Mouse (Mus musculus): ENCODE data around the gene Tspan4. TPM values are rescaled to one million over a fixed set of nuclear protein-coding genes. Genes with fewer than 3 reads are reported as not detected.

Tspan4 gene
- polyA plus RNA-seq, 1 experiment from 2014 or later, result 67.9 TPM

- no peak overlapping the region for H3K4me2 ChIP-seq (replicated peaks)
- H3K9me3 ChIP-seq (replicated peaks), result no peaks in the 10 kb centered on the region
- no peak overlapping the region for H3K4me3 ChIP-seq (replicated peaks)
- no peaks in the 10 kb centered on the region for H3K27me3 ChIP-seq
- peaks cover 30% of the 10 kb centered on the region for H3K36me3 ChIP-seq
- no peak for ATAC-seq (ENCODE audit: insufficient number of reproducible peaks, low FRiP score, low TSS enrichment, low read depth)
- H3K9ac ChIP-seq, result no peak overlapping the region
- H3K4me1 ChIP-seq, result no peaks in the 10 kb centered on the region
- no peak overlapping the region for H3K27ac ChIP-seq (replicated peaks)
- whole genome bisulfite sequencing, result 86% methylated on average over 5 of the region's 5 CpGs
These were observed 17.7 kb downstream of the Tspan4 start for GRCm38 (mm10) chr7:141492738-141493137.

GRCm38 (mm10) chr7:141493729-141494128, 18.7 kb downstream of the Tspan4 start:
- Histone ChIP-seq H3K4me2 (replicated peaks) (no peak overlapping the region), H3K27ac (replicated peaks) (no peak overlapping the region), H3K36me3 (peaks cover 32% of the 10 kb centered on the region), H3K4me1 (no peaks in the 10 kb centered on the region), H3K4me3 (replicated peaks) (no peak overlapping the region), H3K27me3 (no peaks in the 10 kb centered on the region), H3K9ac (no peak overlapping the region), H3K9me3 (replicated peaks) (no peaks in the 10 kb centered on the region)
- 88% methylated on average over 1 of the region's 1 CpGs for WGBS
- no peak for ATAC-seq (ENCODE audit: insufficient number of reproducible peaks, low FRiP score, low TSS enrichment, low read depth)

DNA sequence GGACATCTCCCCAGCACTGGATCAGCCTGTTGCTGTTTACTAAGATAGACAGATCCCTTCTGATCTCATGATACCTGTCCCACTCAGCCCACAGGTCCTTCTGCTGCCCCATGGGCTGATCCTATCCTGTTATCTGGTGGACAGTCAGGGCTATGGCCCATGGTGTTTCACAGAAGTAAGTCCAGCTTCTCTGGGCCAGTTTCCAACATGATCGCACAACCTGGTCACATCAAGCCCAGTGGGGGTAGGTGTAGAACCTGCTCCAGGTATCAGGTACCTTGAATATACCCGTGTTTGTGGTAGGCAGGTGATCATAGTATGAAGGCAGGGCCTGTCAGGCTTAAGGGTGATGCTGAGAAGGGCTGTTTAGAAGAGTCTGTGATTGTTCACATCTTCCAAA, 20.3 kb downstream of the Tspan4 start:
- H3K9me3 ChIP-seq (replicated peaks), result no peaks in the 10 kb centered on the region
- no peaks in the 10 kb centered on the region for H3K4me1 ChIP-seq
- no peak overlapping the region for H3K9ac ChIP-seq
- H3K4me3 ChIP-seq (replicated peaks), result no peak overlapping the region
- H3K27ac ChIP-seq (replicated peaks), result no peak overlapping the region
- WGBS, result 84% methylated on average over 2 of the region's 2 CpGs
- peaks cover 41% of the 10 kb centered on the region for H3K36me3 ChIP-seq
- no peaks in the 10 kb centered on the region for H3K27me3 ChIP-seq
- no peak overlapping the region for H3K4me2 ChIP-seq (replicated peaks)
- no peak for ATAC-seq (ENCODE audit: insufficient number of reproducible peaks, low FRiP score, low TSS enrichment, low read depth)

- no peak for ATAC-seq (ENCODE audit: insufficient number of reproducible peaks, low FRiP score, low TSS enrichment, low read depth)
- H3K9me3 ChIP-seq (replicated peaks), result no peaks in the 10 kb centered on the region
- WGBS, result 87% methylated on average over 4 of the region's 4 CpGs
- H3K4me3 ChIP-seq (replicated peaks), result no peak overlapping the region
- H3K9ac ChIP-seq, result no peak overlapping the region
- H3K27ac ChIP-seq (replicated peaks), result no peak overlapping the region
- no peaks in the 10 kb centered on the region for H3K27me3 ChIP-seq
- H3K4me1 ChIP-seq, result no peaks in the 10 kb centered on the region
- H3K4me2 ChIP-seq (replicated peaks), result no peak overlapping the region
- peaks cover 40% of the 10 kb centered on the region for H3K36me3 ChIP-seq
These were observed 20.9 kb downstream of the Tspan4 start for GRCm38 (mm10) chr7:141495940-141496339.

- H3K9me3 ChIP-seq (replicated peaks), result no peaks in the 10 kb centered on the region
- no peaks in the 10 kb centered on the region for H3K4me1 ChIP-seq
- H3K36me3 ChIP-seq, result peaks cover 37% of the 10 kb centered on the region
- no peak for ATAC-seq (ENCODE audit: insufficient number of reproducible peaks, low FRiP score, low TSS enrichment, low read depth)
- H3K4me3 ChIP-seq (replicated peaks), result no peak overlapping the region
- H3K4me2 ChIP-seq (replicated peaks), result no peak overlapping the region
- H3K27me3 ChIP-seq, result no peaks in the 10 kb centered on the region
- no peak overlapping the region for H3K9ac ChIP-seq
- WGBS, result 86% methylated on average over 3 of the region's 3 CpGs
- no peak overlapping the region for H3K27ac ChIP-seq (replicated peaks)
These were observed 22.6 kb downstream of the Tspan4 start for GRCm38 (mm10) chr7:141497600-141497999.

DNA sequence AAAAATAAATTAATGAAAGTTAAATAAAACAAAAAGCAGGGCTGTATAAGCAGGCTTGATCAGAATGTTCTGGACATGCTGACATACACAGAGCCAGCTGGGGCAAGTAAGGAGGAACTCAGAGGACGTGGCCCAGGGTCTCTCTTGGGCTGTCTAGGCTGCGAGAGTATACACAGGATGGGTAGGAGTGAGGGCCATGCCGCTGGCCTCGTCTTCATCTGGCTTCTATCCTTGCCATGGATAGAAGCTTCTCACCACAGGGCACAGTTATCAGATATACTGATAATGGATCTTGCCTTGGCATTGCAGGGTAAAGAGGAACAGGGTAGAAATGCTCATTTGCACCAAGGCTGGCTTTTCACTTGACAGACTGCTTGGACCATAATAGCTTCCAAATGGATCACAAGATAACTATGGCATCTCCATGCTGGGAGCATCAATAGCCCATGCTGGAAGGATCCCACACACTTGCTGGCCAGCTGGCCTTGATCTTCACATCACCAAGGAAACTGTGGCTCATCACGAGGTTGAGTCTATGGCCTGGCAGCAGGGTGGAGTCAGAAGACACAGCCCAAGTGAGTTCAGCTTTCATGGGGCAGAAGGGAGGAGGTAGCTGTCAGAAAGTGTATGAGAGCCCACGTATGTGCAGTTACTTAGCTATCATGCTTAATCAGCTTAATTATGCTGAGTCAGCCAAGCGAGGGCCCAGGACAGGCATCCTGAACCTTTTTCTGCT, 26.9 kb downstream of the Tspan4 start:
- Histone ChIP-seq H3K36me3 (peaks cover 27% of the 10 kb centered on the region), H3K4me2 (replicated peaks) (no peak overlapping the region), H3K27ac (replicated peaks) (no peak overlapping the region), H3K27me3 (no peaks in the 10 kb centered on the region), H3K9ac (no peak overlapping the region), H3K9me3 (replicated peaks) (no peaks in the 10 kb centered on the region), H3K4me3 (replicated peaks) (no peak overlapping the region), H3K4me1 (no peaks in the 10 kb centered on the region)
- ATAC-seq (ENCODE audit: insufficient number of reproducible peaks, low FRiP score, low TSS enrichment, low read depth), result no peak
- 80% methylated on average over 7 of the region's 7 CpGs for WGBS

- no peak for ATAC-seq (ENCODE audit: insufficient number of reproducible peaks, low FRiP score, low TSS enrichment, low read depth)
- WGBS, result 95% methylated on average over 5 of the region's 5 CpGs
- no peak overlapping the region for H3K27ac ChIP-seq (replicated peaks)
These were observed 27.5 kb downstream of the Tspan4 start for GRCm38 (mm10) chr7:141502556-141502905.

DNA sequence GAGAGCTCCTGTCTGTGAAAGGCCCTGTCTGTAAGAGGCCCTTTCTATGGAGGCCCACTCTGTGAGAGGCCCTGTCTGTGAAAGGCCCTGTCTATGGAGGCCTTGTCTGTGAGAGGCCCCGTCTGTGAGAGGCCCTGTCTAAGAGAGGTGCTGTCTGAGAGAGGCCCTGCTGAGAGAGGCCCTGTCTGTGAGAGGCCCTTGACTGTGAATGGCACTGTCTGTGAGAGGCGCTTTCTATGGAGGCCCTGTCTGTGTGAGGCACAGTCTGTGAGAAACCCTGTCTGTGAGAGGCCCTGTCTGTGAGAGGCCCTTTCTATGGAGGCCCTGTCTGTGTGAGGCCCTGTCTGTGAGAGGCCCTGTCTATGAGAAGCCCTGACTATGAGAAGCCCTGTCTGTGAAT, 31.2 kb downstream of the Tspan4 start:
- no peaks in the 10 kb centered on the region for H3K9me3 ChIP-seq (replicated peaks)
- no peak overlapping the region for H3K4me3 ChIP-seq (replicated peaks)
- 83% methylated on average over 2 of the region's 2 CpGs for WGBS
- no peaks in the 10 kb centered on the region for H3K4me1 ChIP-seq
- peaks cover 34% of the 10 kb centered on the region for H3K36me3 ChIP-seq
- no peak overlapping the region for H3K9ac ChIP-seq
- no peak overlapping the region for H3K4me2 ChIP-seq (replicated peaks)
- no peaks in the 10 kb centered on the region for H3K27me3 ChIP-seq
- H3K27ac ChIP-seq (replicated peaks), result no peak overlapping the region
- no peak for ATAC-seq (ENCODE audit: insufficient number of reproducible peaks, low FRiP score, low TSS enrichment, low read depth)

More at GRCm38 (mm10) chr7:141502556-141502905, 27.5 kb downstream of the Tspan4 start:
- Histone ChIP-seq H3K36me3 (peaks cover 27% of the 10 kb centered on the region), H3K27me3 (no peaks in the 10 kb centered on the region), H3K9ac (no peak overlapping the region), H3K4me1 (no peaks in the 10 kb centered on the region), H3K4me2 (replicated peaks) (no peak overlapping the region), H3K4me3 (replicated peaks) (no peak overlapping the region), H3K9me3 (replicated peaks) (no peaks in the 10 kb centered on the region)

DNA sequence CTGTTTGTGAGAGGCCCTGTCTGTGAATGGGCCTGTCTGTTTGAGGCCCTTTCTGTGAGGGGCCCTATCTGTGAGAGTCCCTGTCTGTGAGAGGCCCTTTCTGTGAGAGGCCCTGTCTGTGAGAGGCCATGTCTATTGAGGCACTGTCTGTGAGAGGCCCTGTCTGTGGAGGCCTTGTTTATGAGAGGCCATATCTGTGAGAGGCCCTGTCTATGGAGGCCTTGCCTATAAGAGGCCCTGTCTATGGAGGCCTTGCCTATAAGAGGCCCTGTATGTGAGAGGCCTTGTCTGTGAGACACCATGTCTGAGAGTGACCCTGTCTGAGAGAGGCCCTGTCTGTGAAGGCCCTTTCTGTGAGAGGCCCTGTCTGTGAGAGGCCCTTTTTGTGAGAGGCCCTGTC, 33.1 kb downstream of the Tspan4 start:
- H3K27me3 ChIP-seq, result no peaks in the 10 kb centered on the region
- H3K4me3 ChIP-seq (replicated peaks), result no peak overlapping the region
- H3K4me2 ChIP-seq (replicated peaks), result no peak overlapping the region
- no peaks in the 10 kb centered on the region for H3K4me1 ChIP-seq
- no peak; the same call in 1 of the 2 replicates for ATAC-seq (ENCODE audit: insufficient number of reproducible peaks, low FRiP score, low TSS enrichment, low read depth)
- H3K27ac ChIP-seq (replicated peaks), result no peak overlapping the region
- H3K9me3 ChIP-seq (replicated peaks), result no peaks in the 10 kb centered on the region
- H3K9ac ChIP-seq, result no peak overlapping the region
- peaks cover 30% of the 10 kb centered on the region for H3K36me3 ChIP-seq

- H3K4me3 ChIP-seq (replicated peaks), result no peak overlapping the region
- no peaks in the 10 kb centered on the region for H3K4me1 ChIP-seq
- H3K27ac ChIP-seq (replicated peaks), result no peak overlapping the region
- ATAC-seq (ENCODE audit: insufficient number of reproducible peaks, low FRiP score, low TSS enrichment, low read depth), result no peak
- peaks cover 42% of the 10 kb centered on the region for H3K36me3 ChIP-seq
- no peak overlapping the region for H3K4me2 ChIP-seq (replicated peaks)
- no peaks in the 10 kb centered on the region for H3K9me3 ChIP-seq (replicated peaks)
- no peaks in the 10 kb centered on the region for H3K27me3 ChIP-seq
- no peak overlapping the region for H3K9ac ChIP-seq
- 88% methylated on average over 5 of the region's 5 CpGs for WGBS
These were observed 35.2 kb downstream of the Tspan4 start for GRCm38 (mm10) chr7:141510196-141510595.

- ATAC-seq (ENCODE audit: insufficient number of reproducible peaks, low FRiP score, low TSS enrichment, low read depth), result no peak
These were observed 35.7 kb downstream of the Tspan4 start for GRCm38 (mm10) chr7:141510681-141511191.

DNA sequence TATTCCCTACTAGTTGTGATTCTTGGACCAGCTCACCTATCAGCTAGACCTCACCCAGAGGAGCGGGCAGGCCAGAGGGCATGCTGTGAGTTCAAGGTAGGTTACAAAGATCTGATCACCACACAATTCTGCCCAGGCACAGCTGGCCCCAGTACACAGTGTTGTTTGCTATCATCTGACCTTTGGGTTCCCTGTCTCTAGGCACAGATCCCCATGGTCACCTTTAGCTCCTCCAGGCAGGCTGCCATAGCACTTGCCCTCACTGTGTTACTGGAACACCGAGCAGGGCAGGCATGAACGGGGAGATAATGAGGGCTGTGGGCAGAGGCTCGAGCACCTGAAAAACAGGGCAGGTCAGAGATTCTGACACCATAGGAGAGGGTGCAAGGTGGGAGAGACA, 42.6 kb downstream of the Tspan4 start:
- 89% methylated on average over 4 of the region's 4 CpGs for WGBS
- H3K9ac ChIP-seq, result no peak overlapping the region
- no peak overlapping the region for H3K4me3 ChIP-seq (replicated peaks)
- H3K4me2 ChIP-seq (replicated peaks), result no peak overlapping the region
- ATAC-seq (ENCODE audit: insufficient number of reproducible peaks, low FRiP score, low TSS enrichment, low read depth), result no peak
- 0 out of 2 replicates have a peak overlapping the region, but pooled peaks have one; percentile 53 for H3K27ac ChIP-seq (replicated peaks)
- H3K4me1 ChIP-seq, result 0 out of 2 replicates have a peak, but pooled peaks cover 2% of the 10 kb centered on the region
- H3K27me3 ChIP-seq, result no peaks in the 10 kb centered on the region
- peaks cover 29% of the 10 kb centered on the region; the same call in 1 of the 2 replicates for H3K36me3 ChIP-seq
- no peaks in the 10 kb centered on the region for H3K9me3 ChIP-seq (replicated peaks)

More at GRCm38 (mm10) chr7:141510681-141511191, 35.7 kb downstream of the Tspan4 start:
- Histone ChIP-seq H3K4me2 (replicated peaks) (no peak overlapping the region), H3K36me3 (peaks cover 45% of the 10 kb centered on the region), H3K4me1 (no peaks in the 10 kb centered on the region), H3K9ac (no peak overlapping the region), H3K27ac (replicated peaks) (no peak overlapping the region), H3K27me3 (no peaks in the 10 kb centered on the region), H3K9me3 (replicated peaks) (no peaks in the 10 kb centered on the region), H3K4me3 (replicated peaks) (no peak overlapping the region)
- WGBS, result 68% methylated on average over 8 of the region's 8 CpGs

Data from embryonic facial prominence, embryonic 15.5 days (tissue).